ENCODE assay signal across 25 mouse cellular contexts in genomic region chr5:91725380-91726117, GRCm38 (mm10).
DNase-seq lines count a peak whose midpoint lies in the region; TF ChIP-seq lines count a peak whose summit lies in the region.
"Had no signal": no experiment of that assay in that cellular context is flagged by ENCODE, and none has a peak within 500 bp of the region (broad histone marks: within the 10 kb centered on the region; RNA-seq: fewer than 3 reads in every experiment).

No protein-coding gene starts in this region.

- TF ChIP-seq RAD21 in MEL (IDR thresholded peaks at IDR 0.05; ENCODE audit: low read depth, low read length): no peak

- no peak overlapping the region for H3K4me3 ChIP-seq in heart, adult 2 months
- peak overlapping the region; percentile 21 to 27 for H3K4me3 ChIP-seq in MEL (ENCODE audit: control insufficient read depth in 1 of 2, insufficient read depth in 1 of 2, low read depth in 2 of 2, low read length in 2 of 2)
- H3K4me3 ChIP-seq in left cerebral cortex, adult 2 months: no peak overlapping the region
- H3K4me3 ChIP-seq: erythroblast, embryonic 14.5 days; heart, embryonic 13.5 days; hindbrain, embryonic 10.5 days; hindbrain, embryonic 15.5 days; kidney, embryonic 15.5 days; midbrain, embryonic 12.5 days; neural tube, embryonic 13.5 days had no signal

- no peak for TF ChIP-seq CTCF in heart, adult 2 months (IDR thresholded peaks at IDR 0.05)
- no peak for TF ChIP-seq CTCF in MEL (IDR thresholded peaks at IDR 0.05 in 2 of 3, conservative IDR thresholded peaks at IDR 0.05 in 1 of 3; ENCODE audit: control insufficient read depth in 1 of 3, insufficient read depth in 1 of 3, low read depth in 2 of 3, low read length in 3 of 3, poor library complexity in 1 of 3, severe bottlenecking in 1 of 3)
- no peak for TF ChIP-seq CTCF in left cerebral cortex, adult 2 months (IDR thresholded peaks at IDR 0.05)

- H3K27ac ChIP-seq in heart, adult 2 months: no peak overlapping the region
- H3K27ac ChIP-seq in MEL (ENCODE audit: control insufficient read depth, low read depth, low read length): peak overlapping the region; percentile 100
- no peak overlapping the region for H3K27ac ChIP-seq in left cerebral cortex, adult 2 months
- H3K27ac ChIP-seq: heart, embryonic 13.5 days; hindbrain, embryonic 10.5 days; hindbrain, embryonic 15.5 days; kidney, embryonic 15.5 days; midbrain, embryonic 12.5 days; neural tube, embryonic 13.5 days had no signal

- intact Hi-C loops in heart, adult 2 months (cut with DNase I): no loop called here
- intact Hi-C loops in left cerebral cortex, adult 2 months (cut with DNase I): no loop called here

- H3K36me3 ChIP-seq in heart, adult 2 months (ENCODE audit: control insufficient read depth, insufficient read depth, low read length): no peaks in the 10 kb centered on the region
- peaks cover 0 to 78% of the 10 kb centered on the region in 2 experiments; a peak in 2 of 4 replicates for H3K36me3 ChIP-seq in MEL (ENCODE audit: control insufficient read depth in 1 of 2, insufficient read depth in 2 of 2, low read length in 2 of 2)
- H3K36me3 ChIP-seq: heart, embryonic 13.5 days; hindbrain, embryonic 10.5 days; hindbrain, embryonic 15.5 days; kidney, embryonic 15.5 days; midbrain, embryonic 12.5 days; neural tube, embryonic 13.5 days had no signal

- no peaks in the 10 kb centered on the region for H3K27me3 ChIP-seq in heart, adult 2 months (ENCODE audit: control insufficient read depth, insufficient read depth, low read length)
- no peaks in the 10 kb centered on the region for H3K27me3 ChIP-seq in MEL (ENCODE audit: control insufficient read depth in 1 of 2, insufficient read depth in 2 of 2, low read length in 2 of 2)
- H3K27me3 ChIP-seq: heart, embryonic 13.5 days; kidney, embryonic 15.5 days; neural tube, embryonic 13.5 days; Patski had no signal

- no peak overlapping the region for H3K9ac ChIP-seq in heart, adult 2 months (ENCODE audit: low read depth, low read length)
- H3K9ac ChIP-seq in MEL (ENCODE audit: control insufficient read depth, low read depth, low read length, poor library complexity, severe bottlenecking): peak overlapping the region; percentile 70
- H3K9ac ChIP-seq: forebrain, postnatal 0 days; heart, embryonic 13.5 days; hindbrain, embryonic 15.5 days; kidney, embryonic 15.5 days; midbrain, embryonic 12.5 days; neural tube, embryonic 13.5 days had no signal

- TF ChIP-seq EP300 in heart, adult 2 months (IDR thresholded peaks at IDR 0.05; ENCODE audit: insufficient read depth, low read depth, low read length): no peak
- no peak for TF ChIP-seq EP300 in MEL (IDR thresholded peaks at IDR 0.05; ENCODE audit: low read depth in 1 of 2, low read length in 2 of 2)

- DNase-seq in heart, adult 11 months: peak; percentile 61
- no peak for DNase-seq in heart, adult 2 months
- peak; percentile 88 for DNase-seq in MEL (ENCODE audit: low read depth, low spot score)
- peak; percentile 9 for DNase-seq in induced T-regulatory cell, adult 2 months (ENCODE audit: low read depth)
- no peak for DNase-seq in left cerebral cortex, adult 2 months (ENCODE audit: extremely low spot score in 1 of 2, low spot score in 2 of 2)
- DNase-seq in T-cell, adult 2 months (ENCODE audit: low spot score): no peak
- DNase-seq in kidney, postnatal 10 days: no peak
- DNase-seq: adrenal gland, postnatal 14 days; cerebellum, adult 11-12 months; cerebellum, adult 9-11 months; forebrain, postnatal 0 days; gastrocnemius, postnatal 10 days; heart, postnatal 14 days; kidney, adult 18-20 months; layer of hippocampus, postnatal 36 days; lung, postnatal 36 days; thymus, postnatal 14 days had no signal

- no peak for TF ChIP-seq POLR2A in heart, adult 2 months (IDR thresholded peaks at IDR 0.05; ENCODE audit: insufficient read depth, low read depth, low read length)
- peak in 1 of 2 experiments; percentile 72; a peak in 1 of 4 replicates for TF ChIP-seq POLR2A in MEL (IDR thresholded peaks at IDR 0.05; ENCODE audit: control insufficient read depth in 1 of 2, insufficient read depth in 1 of 2, low read depth in 1 of 2, low read length in 2 of 2, poor library complexity in 1 of 2)

- no peaks in the 10 kb centered on the region for H3K9me3 ChIP-seq in MEL (replicated peaks; ENCODE audit: insufficient read depth, low read length)
- H3K9me3 ChIP-seq: heart, embryonic 13.5 days; hindbrain, embryonic 10.5 days; hindbrain, embryonic 15.5 days; kidney, embryonic 15.5 days; midbrain, embryonic 12.5 days; neural tube, embryonic 13.5 days had no signal

- no peaks in the 10 kb centered on the region for H3K79me2 ChIP-seq in heart, adult 2 months (replicated peaks; ENCODE audit: control insufficient read depth, insufficient read depth, low read length)
- peaks cover 16% of the 10 kb centered on the region for H3K79me2 ChIP-seq in MEL (ENCODE audit: control insufficient read depth, insufficient read depth, low read length, poor library complexity)

- no peaks in the 10 kb centered on the region for H3K4me1 ChIP-seq in heart, adult 2 months (ENCODE audit: control insufficient read depth, insufficient read depth, low read length)
- H3K4me1 ChIP-seq in MEL (ENCODE audit: control insufficient read depth in 1 of 2, insufficient read depth in 2 of 2, low read length in 2 of 2): peaks cover 29 to 70% of the 10 kb centered on the region in 2 experiments

- WGBS in heart, adult 2 months: 44% methylated on average over 4 of the region's 4 CpGs

TF ChIP-seq in MEL, 35 proteins besides CTCF, POLR2A, EP300 and RAD21:
- no peak for TF ChIP-seq MAFK (IDR thresholded peaks at IDR 0.05; ENCODE audit: borderline replicate concordance, low read depth, low read length)
- peak; percentile 77 for TF ChIP-seq GATA1 (IDR thresholded peaks at IDR 0.05; ENCODE audit: low read depth, low read length)
- TF ChIP-seq BHLHE40 (IDR thresholded peaks at IDR 0.05; ENCODE audit: borderline replicate concordance, low read depth, low read length): no peak
- TF ChIP-seq TAL1 (IDR thresholded peaks at IDR 0.05; ENCODE audit: low read length): peak; percentile 88
- peak; percentile 69 for TF ChIP-seq TBP (IDR thresholded peaks at IDR 0.05; ENCODE audit: low read depth, low read length)

Comparison
In these comparisons a context has a peak if more than half of its experiments do, and no peak if none do; other contexts are left out.
1. DNase-seq: peak in heart, adult 11 months (single experiment), MEL (single experiment) and induced T-regulatory cell, adult 2 months (single experiment); none in heart, adult 2 months (0 of 2), left cerebral cortex, adult 2 months (0 of 2), T-cell, adult 2 months (single experiment) and kidney, postnatal 10 days (single experiment).
2. H3K4me3 ChIP-seq: peak in MEL (2 of 2); none in heart, adult 2 months (single experiment) and left cerebral cortex, adult 2 months (single experiment).